Mouse (Mus musculus) midbrain, postnatal 0 days (tissue): ENCODE data around the gene Wdr35. TPM values are rescaled to one million over a fixed set of nuclear protein-coding genes. Genes with fewer than 3 reads are reported as not detected.
"Not testable (repeated sequence)": the region's sequence is repeated elsewhere in the genome, so short reads cannot be mapped to it uniquely, and the experiment has no call there.

ENCODE experiments used
- ATAC-seq: fragments of 200-750 bp; cut with Nextera tagmentation; 2 replicates; pipeline ENCODE4 v1.8.0; 2017; ENCODE audit warnings: moderate number of reproducible peaks, mild to moderate bottlenecking, moderate TSS enrichment, moderate library complexity; ENCODE audit not compliant: low FRiP score
- DNase-seq: peaks from one replicate; pipeline ENCODE4 v3.0.0-alpha.2; 2015; ENCODE audit warnings: low spot score
- H3K27ac ChIP-seq: fragments of 300-500 bp; sonication (generic); 2 replicates; pipeline ENCODE4 v1.5.1; 2014; ENCODE audit warnings: low read depth, mild to moderate bottlenecking, low read length, mixed read lengths
- H3K27me3 ChIP-seq: fragments of 300-500 bp; sonication (generic); 2 replicates; pipeline ENCODE4 v1.6.1; 2014; ENCODE audit warnings: low read length, control low read depth, mixed read lengths; ENCODE audit not compliant: insufficient read depth
- H3K36me3 ChIP-seq: fragments of 300-500 bp; sonication (generic); 2 replicates; pipeline ENCODE4 v1.6.1; 2014; ENCODE audit warnings: low read length, control low read depth, mixed read lengths; ENCODE audit not compliant: insufficient read depth
- H3K4me1 ChIP-seq: fragments of 300-500 bp; sonication (generic); 2 replicates; pipeline ENCODE4 v1.6.1; 2014; ENCODE audit warnings: mild to moderate bottlenecking, control low read depth, antibody characterized with exemption, low read length, mixed read lengths; ENCODE audit not compliant: insufficient read depth
- H3K4me2 ChIP-seq: fragments of 300-500 bp; sonication (generic); 2 replicates; pipeline ENCODE4 v1.6.1; 2014; ENCODE audit warnings: low read depth, mild to moderate bottlenecking, low read length, mixed read lengths; ENCODE audit not compliant: poor library complexity, severe bottlenecking
- H3K4me3 ChIP-seq: fragments of 300-500 bp; sonication (generic); 2 replicates; pipeline ENCODE4 v1.5.1; 2014; ENCODE audit warnings: low read depth, mild to moderate bottlenecking, low read length, moderate library complexity
- H3K9ac ChIP-seq: fragments of 300-500 bp; sonication (generic); replicated peaks from 2 replicates; pipeline ENCODE4 v1.6.1; 2014; ENCODE audit warnings: mild to moderate bottlenecking, low read length, moderate library complexity, mixed read lengths; ENCODE audit not compliant: poor library complexity, severe bottlenecking
- H3K9me3 ChIP-seq: fragments of 300-500 bp; sonication (generic); 2 replicates; pipeline ENCODE4 v1.6.1; 2016; ENCODE audit warnings: low read length, control low read depth
- CTCF ChIP-seq: IDR thresholded peaks from 2 replicates; pipeline ENCODE4 v1.5.1; 2016; ENCODE audit warnings: antibody characterized with exemption, mild to moderate bottlenecking
- WGBS: fragments of 180-500 bp; shearing (Covaris S2); extraction: QIAGEN DNeasy Blood & Tissue Kit; methylation state at CpG from one replicate; pipeline ENCODE4 v1.1.7; 2014; 5-methylcytosine and 5-hydroxymethylcytosine counted together
- polyA plus RNA-seq: library from polyadenylated mRNA; unstranded; fragments of >200 nt; fragmentation: Nextera tagmentation; extraction: Ambion mirVana; gene quantifications from 2 replicates; pipeline ENCODE4 v1.2.1, GENCODE M21; 2015
- total RNA-seq: library from RNA; depleted of rRNA; stranded (reverse); fragments of >200 nt; gene quantifications from 2 replicates; pipeline ENCODE4 v1.2.3, GENCODE M21; 2014; rRNA removed

Wdr35 gene
- total RNA-seq (19.3 and 24.2 TPM in 2 replicates), polyA plus RNA-seq (21.4 and 22.4 TPM in 2 replicates)

- Histone ChIP-seq H3K36me3 (peaks cover 5% of the 10 kb centered on the region), H3K4me1 (peaks cover 6% of the 10 kb centered on the region; the same call in 1 of the 2 replicates), H3K4me3 (peak within 1 kb of the TSS; percentile 66), H3K9ac (peak within 1 kb of the TSS; percentile 51), H3K4me2 (peak within 1 kb of the TSS; percentile 69), H3K27me3 (no peaks in the 10 kb centered on the region), H3K27ac (peak within 1 kb of the TSS; percentile 75), H3K9me3 (no peaks in the 10 kb centered on the region)
- ATAC-seq (peak; percentile 98), DNase-seq (peak; percentile 94)
- under 1% methylated on average over 44 of the region's 45 CpGs for WGBS
- TF ChIP-seq CTCF, result no peak
Measured at GRCm38 (mm10) chr12:8973820-8974465, at the start of gene Wdr35. Gene Wdr35, plus strand, starts transcription at chr12:8973892.

GRCm38 (mm10) chr12:8927652-8928051 lies 46.0 kb upstream of the Wdr35 start:
- H3K27ac ChIP-seq, result no peak overlapping the region

DNA sequence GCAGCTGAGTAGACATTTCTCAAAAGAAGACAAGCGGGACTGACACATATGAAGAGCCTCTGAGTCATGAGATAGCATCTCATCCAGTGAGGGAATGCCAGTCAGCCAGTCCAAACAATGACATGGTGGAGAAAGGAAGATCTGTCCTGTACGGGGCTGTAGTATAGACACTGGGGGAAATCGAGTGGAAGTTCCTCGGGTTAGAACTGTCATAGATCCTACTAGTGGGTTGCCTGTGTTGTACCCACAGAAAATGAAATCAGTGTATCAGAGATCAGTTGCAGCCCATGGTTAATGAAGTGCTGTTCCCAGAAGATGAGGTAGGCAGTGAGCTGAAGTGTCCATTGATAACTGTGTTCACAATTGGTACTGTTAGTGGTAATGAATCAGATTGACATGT lies 44.9 kb upstream of the Wdr35 start:
- Histone ChIP-seq H3K27ac (no peak overlapping the region), H3K4me3 (no peak overlapping the region), H3K4me2 (no peak overlapping the region), H3K9me3 (no peaks in the 10 kb centered on the region), H3K9ac (no peak overlapping the region), H3K27me3 (no peaks in the 10 kb centered on the region), H3K36me3 (peaks cover 5% of the 10 kb centered on the region; the same call in 1 of the 2 replicates), H3K4me1 (0 out of 2 replicates have a peak, but pooled peaks cover under 1% of the 10 kb centered on the region)
- ATAC-seq, result no peak
- WGBS, result 79% methylated on average over 4 of the region's 4 CpGs
- TF ChIP-seq CTCF, result no peak
- no peak for DNase-seq

More at GRCm38 (mm10) chr12:8927652-8928051, 46.0 kb upstream of the Wdr35 start:
- H3K9me3 ChIP-seq, result no peaks in the 10 kb centered on the region
- H3K4me1 ChIP-seq, result peaks cover 8% of the 10 kb centered on the region
- WGBS, result 92% methylated on average over 3 of the region's 3 CpGs
- no peaks in the 10 kb centered on the region for H3K27me3 ChIP-seq
- no peak for TF ChIP-seq CTCF
- ATAC-seq (no peak), DNase-seq (no peak)
- no peaks in the 10 kb centered on the region for H3K36me3 ChIP-seq
- no peak overlapping the region for H3K9ac ChIP-seq
- no peak overlapping the region for H3K4me2 ChIP-seq
- no peak overlapping the region for H3K4me3 ChIP-seq

DNA sequence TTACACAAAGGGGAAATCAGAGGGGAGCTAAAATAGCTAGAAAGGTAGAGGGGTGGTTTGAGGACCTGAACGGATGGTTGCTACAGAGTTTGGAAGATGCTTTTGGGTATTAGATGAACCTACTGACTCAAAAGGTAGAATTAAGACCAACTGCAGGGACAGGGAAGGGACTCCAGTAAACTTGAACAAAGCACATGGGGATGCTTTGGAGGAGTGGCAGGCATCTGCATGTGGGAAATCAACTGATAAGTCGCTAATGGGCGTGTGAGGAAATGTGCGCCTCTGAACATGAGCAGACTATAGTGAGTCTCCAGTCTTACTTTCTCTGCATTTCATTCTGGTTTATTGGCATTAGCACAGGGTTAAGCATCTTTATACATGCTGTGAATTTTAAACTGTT lies 42.6 kb upstream of the Wdr35 start:
- Histone ChIP-seq H3K9me3 (no peaks in the 10 kb centered on the region), H3K4me3 (no peak overlapping the region), H3K27me3 (no peaks in the 10 kb centered on the region), H3K4me2 (no peak overlapping the region), H3K27ac (no peak overlapping the region), H3K9ac (no peak overlapping the region), H3K4me1 (no peaks in the 10 kb centered on the region), H3K36me3 (peaks cover 16% of the 10 kb centered on the region)
- ATAC-seq (no peak), DNase-seq (no peak)
- no peak for TF ChIP-seq CTCF
- 86% methylated on average over 4 of the region's 4 CpGs for WGBS

DNA sequence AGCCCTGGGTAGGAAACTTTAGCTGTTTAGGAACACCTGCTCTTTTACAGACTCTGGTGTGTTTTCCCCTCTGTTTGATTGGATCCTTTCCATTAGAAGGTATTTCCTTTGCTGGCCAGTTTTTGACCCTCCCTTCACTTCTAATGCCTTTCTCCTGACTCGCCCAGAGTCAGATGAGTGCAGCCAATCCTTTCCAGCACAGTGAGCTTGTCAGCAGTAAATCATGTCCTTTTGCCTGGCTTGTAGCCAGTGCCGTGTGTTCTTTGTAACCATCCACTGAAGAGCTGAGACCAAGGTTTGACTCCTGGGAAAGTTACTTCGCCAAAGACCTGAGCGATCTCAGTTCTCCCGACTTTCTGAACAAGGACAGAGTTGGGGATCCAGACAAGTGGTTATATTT lies 38.3 kb upstream of the Wdr35 start:
- WGBS, result 88% methylated on average over 5 of the region's 5 CpGs
- no peak for TF ChIP-seq CTCF
- DNase-seq, result no peak
- ATAC-seq, result no peak
- Histone ChIP-seq H3K4me3 (no peak overlapping the region), H3K27ac (no peak overlapping the region), H3K4me2 (no peak overlapping the region), H3K36me3 (peaks cover 39% of the 10 kb centered on the region), H3K27me3 (no peaks in the 10 kb centered on the region), H3K9me3 (no peaks in the 10 kb centered on the region), H3K4me1 (no peaks in the 10 kb centered on the region), H3K9ac (no peak overlapping the region)

DNA sequence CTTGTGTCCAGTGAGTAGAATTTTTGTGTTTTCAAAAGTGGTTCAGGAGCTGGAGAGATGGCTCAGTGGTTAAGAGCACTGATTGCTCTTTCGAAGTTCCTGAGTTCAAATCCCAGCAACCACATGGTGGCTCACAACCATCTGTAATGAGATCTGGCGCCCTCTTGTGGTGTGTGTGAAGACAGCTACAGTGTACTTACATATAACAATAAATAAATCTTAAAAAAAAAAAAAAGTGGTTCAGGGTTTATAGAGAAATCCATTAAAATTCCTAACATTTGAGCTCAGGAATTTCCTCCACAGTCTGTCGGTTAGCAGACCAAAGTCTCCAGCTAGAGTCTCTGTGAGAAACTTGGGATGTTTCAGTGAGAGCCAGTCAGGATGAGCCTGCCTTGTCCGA lies 37.5 kb upstream of the Wdr35 start:
- DNase-seq, H3K9me3 ChIP-seq, H3K9ac ChIP-seq, H3K4me3 ChIP-seq, ATAC-seq, H3K27ac ChIP-seq, H3K4me2 ChIP-seq, H3K27me3 ChIP-seq, H3K4me1 ChIP-seq: not testable (repeated sequence)
- TF ChIP-seq CTCF, result peak; percentile 52
- H3K36me3 ChIP-seq, result peaks cover 39% of the 10 kb centered on the region
- WGBS, result 75% methylated on average over 4 of the region's 4 CpGs
